Mouse (Mus musculus): ENCODE measurements around the gene Rtn4rl2. TPM values are rescaled to one million over a fixed set of nuclear protein-coding genes. Genes with fewer than 3 reads are reported as not detected.

Rtn4rl2 gene
- polyA plus RNA-seq (2015; fragmentation: Nextera tagmentation; extraction: Ambion mirVana) = 0.16 and 0.49 TPM in 2 replicates

GRCm38 (mm10) chr2:84886234-84886731 lies at the start of gene Rtn4rl2:
Gene Rtn4rl2 (minus strand): TSS chr2:84886710.

DNA sequence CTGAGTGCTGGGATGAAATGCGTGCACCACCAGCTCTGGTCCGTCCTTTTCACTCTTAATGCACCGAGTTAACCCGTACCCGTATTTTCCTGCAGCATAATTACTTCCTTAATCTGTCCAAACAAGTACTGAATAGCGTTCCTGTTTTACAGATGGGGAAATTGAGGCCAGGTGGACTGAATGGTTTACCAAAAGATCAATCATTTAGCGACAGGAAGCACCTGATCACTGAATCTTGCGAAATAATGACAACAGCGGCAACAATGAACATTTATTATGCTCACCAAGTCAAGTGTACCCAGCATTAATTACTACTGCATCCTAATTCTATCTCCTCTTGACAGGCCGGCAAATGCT lies 47.9 kb downstream of the Rtn4rl2 start, which contains the start of gene Slc43a1:
Gene Slc43a1, plus strand, starts transcription at position 258 of the 357 bp plus-strand sequence.

DNA sequence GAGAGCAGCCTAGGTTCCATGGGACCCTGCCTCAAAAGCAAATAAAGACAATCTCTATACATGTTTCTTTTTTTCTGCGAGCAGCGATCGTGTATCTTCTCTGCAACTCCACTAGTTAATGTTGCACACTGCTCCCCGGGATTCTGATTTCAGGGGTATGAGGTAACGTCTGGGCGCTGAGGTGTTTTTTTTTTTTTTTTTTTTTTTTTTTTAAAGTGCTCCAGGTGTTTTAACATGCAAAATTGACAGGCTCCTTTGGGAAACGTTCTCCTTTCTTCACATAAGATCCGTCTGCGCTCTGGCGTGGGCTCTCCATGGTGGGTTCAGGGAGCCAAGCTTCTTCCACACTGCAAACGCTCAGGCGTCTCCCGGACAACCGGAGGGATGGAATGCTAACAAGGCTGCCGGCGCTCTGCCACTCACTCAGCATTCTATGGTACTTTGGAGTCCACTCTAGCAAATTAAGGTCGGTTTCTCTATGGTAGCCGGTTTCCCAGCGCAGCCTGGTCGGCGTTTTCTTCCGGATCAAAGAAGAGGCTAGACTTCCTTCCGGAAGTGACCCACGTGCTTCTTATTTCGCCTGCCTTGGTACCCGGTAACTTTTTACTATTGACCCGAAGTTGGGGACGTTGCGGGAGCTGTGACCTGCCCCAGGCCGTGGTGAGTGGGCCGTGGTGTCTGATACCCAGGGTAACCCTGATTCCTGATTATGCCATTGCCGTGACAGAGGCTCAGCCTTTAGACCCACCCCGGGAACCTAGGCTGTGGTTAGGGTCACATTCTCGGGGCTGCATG lies 59.8 kb downstream of the Rtn4rl2 start, which contains the start of gene Timm10:
Gene Timm10, plus strand, starts transcription at position 510 of the 795 bp plus-strand sequence.

GRCm38 (mm10) chr2:84822552-84822951 lies 64.0 kb downstream of the Rtn4rl2 start, which contains the start of gene Smtnl1:
Gene Smtnl1 (minus strand): TSS chr2:84822652.

Other genes with a start within 250 kb of the Rtn4rl2 start
- gene Ctnnd1, start 235.9 kb downstream of the Rtn4rl2 start, polyA plus RNA-seq (2015; fragmentation: Nextera tagmentation; extraction: Ambion mirVana) = 9.4 and 12.7 TPM in 2 replicates
- 0.04 and 0.06 TPM in 2 replicates for gene Btbd18, start 227.6 kb downstream of the Rtn4rl2 start, polyA plus RNA-seq (2015; fragmentation: Nextera tagmentation; extraction: Ambion mirVana)
- gene Selenoh, start 215.9 kb downstream of the Rtn4rl2 start, polyA plus RNA-seq (2015; fragmentation: Nextera tagmentation; extraction: Ambion mirVana) = 167 and 177 TPM in 2 replicates
- not detected in 2 replicates for gene Gm28635, start 208.7 kb downstream of the Rtn4rl2 start, polyA plus RNA-seq (2015; fragmentation: Nextera tagmentation; extraction: Ambion mirVana)
- gene Med19, start 208.3 kb downstream of the Rtn4rl2 start, polyA plus RNA-seq (2015; fragmentation: Nextera tagmentation; extraction: Ambion mirVana) = 20.1 and 22.6 TPM in 2 replicates
- gene Tmx2, start 207.6 kb downstream of the Rtn4rl2 start, polyA plus RNA-seq (2015; fragmentation: Nextera tagmentation; extraction: Ambion mirVana) = 47.0 and 48.6 TPM in 2 replicates
- 14.4 and 16.0 TPM in 2 replicates for gene Zdhhc5, start 171.5 kb downstream of the Rtn4rl2 start, polyA plus RNA-seq (2015; fragmentation: Nextera tagmentation; extraction: Ambion mirVana)
- gene Clp1, start 159.4 kb downstream of the Rtn4rl2 start, polyA plus RNA-seq (2015; fragmentation: Nextera tagmentation; extraction: Ambion mirVana) = 44.8 and 53.2 TPM in 2 replicates
- 43.9 and 44.8 TPM in 2 replicates for gene Ypel4, start 152.7 kb downstream of the Rtn4rl2 start, polyA plus RNA-seq (2015; fragmentation: Nextera tagmentation; extraction: Ambion mirVana)
- 3.4 and 3.5 TPM in 2 replicates for gene Gm19426, start 143.1 kb downstream of the Rtn4rl2 start, polyA plus RNA-seq (2015; fragmentation: Nextera tagmentation; extraction: Ambion mirVana)
- gene Serping1, start 111.3 kb downstream of the Rtn4rl2 start, polyA plus RNA-seq (2015; fragmentation: Nextera tagmentation; extraction: Ambion mirVana) = 57.2 and 70.1 TPM in 2 replicates
- 407 and 411 TPM in 2 replicates for gene Ube2l6, start 87.9 kb downstream of the Rtn4rl2 start, polyA plus RNA-seq (2015; fragmentation: Nextera tagmentation; extraction: Ambion mirVana)
- gene Smtnl1, start 64.1 kb downstream of the Rtn4rl2 start, polyA plus RNA-seq (2015; fragmentation: Nextera tagmentation; extraction: Ambion mirVana) = 0.11 and 0.15 TPM in 2 replicates
- 48.2 and 52.4 TPM in 2 replicates for gene Timm10, start 59.7 kb downstream of the Rtn4rl2 start, polyA plus RNA-seq (2015; fragmentation: Nextera tagmentation; extraction: Ambion mirVana)
- gene Slc43a1, start 47.9 kb downstream of the Rtn4rl2 start, polyA plus RNA-seq (2015; fragmentation: Nextera tagmentation; extraction: Ambion mirVana) = 117 and 135 TPM in 2 replicates
- 107 and 119 TPM in 2 replicates for gene Slc43a3, start 49.9 kb upstream of the Rtn4rl2 start, polyA plus RNA-seq (2015; fragmentation: Nextera tagmentation; extraction: Ambion mirVana)
- gene Prg2, start 93.8 kb upstream of the Rtn4rl2 start, polyA plus RNA-seq (2015; fragmentation: Nextera tagmentation; extraction: Ambion mirVana) = 9.3 and 11.5 TPM in 2 replicates
- gene Prg3, start 101.5 kb upstream of the Rtn4rl2 start, polyA plus RNA-seq (2015; fragmentation: Nextera tagmentation; extraction: Ambion mirVana) = 1.6 and 3.1 TPM in 2 replicates
- 167 and 180 TPM in 2 replicates for gene Ssrp1, start 150.5 kb upstream of the Rtn4rl2 start, polyA plus RNA-seq (2015; fragmentation: Nextera tagmentation; extraction: Ambion mirVana)
- gene P2rx3, start 150.8 kb upstream of the Rtn4rl2 start, polyA plus RNA-seq (2015; fragmentation: Nextera tagmentation; extraction: Ambion mirVana) = 0.32 and 0.45 TPM in 2 replicates
- gene Tnks1bp1, start 161.3 kb upstream of the Rtn4rl2 start, polyA plus RNA-seq (2015; fragmentation: Nextera tagmentation; extraction: Ambion mirVana) = 6.3 and 8.5 TPM in 2 replicates
- gene Aplnr, start 249.5 kb upstream of the Rtn4rl2 start, polyA plus RNA-seq (2015; fragmentation: Nextera tagmentation; extraction: Ambion mirVana) = 28.2 and 35.2 TPM in 2 replicates

Measured in spleen, postnatal 0 days (tissue).